Mouse (Mus musculus) frontal cortex, postnatal 14 days (tissue): Measurements from ENCODE around the gene Ifna5.
"Not testable (repeated sequence)": the region's sequence is repeated elsewhere in the genome, so short reads cannot be mapped to it uniquely, and the experiment has no call there.

Experiments
- DNase-seq, 2 experiments: peaks; one replicate each; pipeline ENCODE4 v3.0.0; 2022; ENCODE audit warnings: low spot score in 2 of 2

The Ifna5 gene

GRCm38 (mm10) chr4:88835225-88835624, at the start of gene Ifna5:
Ifna5 (plus strand) TSS chr4:88835525.
- not testable (repeated sequence) for DNase-seq

GRCm38 (mm10) chr4:88788402-88788801, 46.9 kb upstream of the Ifna5 start, which contains the start of gene Gm13277:
Gm13277 (plus strand) TSS chr4:88788632.
- peak; percentile 27 to 63 for DNase-seq

- DNase-seq = not testable (repeated sequence)
Observed at GRCm38 (mm10) chr4:88791250-88791649, 44.1 kb upstream of the Ifna5 start, which contains the start of gene Gm13278. Gm13278 (plus strand) TSS chr4:88791550.

- peak; percentile 70 to 76 for DNase-seq
Observed at GRCm38 (mm10) chr4:88793936-88794675, 41.2 kb upstream of the Ifna5 start, which contains the start of gene Gm13275. Gm13275 (plus strand) TSS chr4:88794487.

GRCm38 (mm10) chr4:88797097-88797496, 38.2 kb upstream of the Ifna5 start, which contains the start of gene Gm13279:
Gm13279 (plus strand) TSS chr4:88797397.
- not testable (repeated sequence) for DNase-seq

GRCm38 (mm10) chr4:88799365-88799764, 36.0 kb upstream of the Ifna5 start, which contains the start of gene Gm13285:
Gm13285 (plus strand) TSS chr4:88799665.
- DNase-seq = not testable (repeated sequence)

GRCm38 (mm10) chr4:88802954-88803353, 32.4 kb upstream of the Ifna5 start, which contains the start of gene Gm13287:
Gm13287 (plus strand) TSS chr4:88803254.
- not testable (repeated sequence) for DNase-seq

- not testable (repeated sequence) for DNase-seq
Observed at GRCm38 (mm10) chr4:88805231-88805630, 30.1 kb upstream of the Ifna5 start, which contains the start of gene Gm13288. Gm13288 (plus strand) TSS chr4:88805531.

- peak in 1 of 2 experiments; percentile 7 for DNase-seq
Observed at GRCm38 (mm10) chr4:88805761-88806160, 29.6 kb upstream of the Ifna5 start.

GRCm38 (mm10) chr4:88815928-88816327, 19.4 kb upstream of the Ifna5 start, which contains the start of gene Ifna7:
Ifna7 (plus strand) TSS chr4:88816228.
- DNase-seq = no peak

- no peak for DNase-seq
Observed at GRCm38 (mm10) chr4:88819659-88820058, 15.7 kb upstream of the Ifna5 start, which contains the start of gene Ifna11. Ifna11 (plus strand) TSS chr4:88819959.

GRCm38 (mm10) chr4:88822995-88823394, 12.3 kb upstream of the Ifna5 start:
- DNase-seq = peak in 1 of 2 experiments; percentile 9

- not testable (repeated sequence) for DNase-seq
Observed at GRCm38 (mm10) chr4:88827116-88827515, 8.2 kb upstream of the Ifna5 start, which contains the start of gene Ifna6. Ifna6 (plus strand) TSS chr4:88827416.

- peak in 1 of 2 experiments; percentile 39 for DNase-seq
Observed at GRCm38 (mm10) chr4:88830523-88830922, 4.8 kb upstream of the Ifna5 start.

- no peak for DNase-seq
Observed at GRCm38 (mm10) chr4:88838828-88839227, 3.5 kb downstream of the Ifna5 start.

- no peak for DNase-seq
Observed at GRCm38 (mm10) chr4:88840058-88840457, 4.7 kb downstream of the Ifna5 start.

- no peak for DNase-seq
Observed at GRCm38 (mm10) chr4:88841438-88841911, 6.2 kb downstream of the Ifna5 start, which contains the start of gene Ifna4. Ifna4 (plus strand) TSS chr4:88841861.

GRCm38 (mm10) chr4:88845334-88845733, 10.0 kb downstream of the Ifna5 start:
- DNase-seq = no peak

GRCm38 (mm10) chr4:88849698-88850097, 14.4 kb downstream of the Ifna5 start, which contains the start of gene Ifna1:
Ifna1 (plus strand) TSS chr4:88850087.
- DNase-seq = no peak

- DNase-seq = no peak
Observed at GRCm38 (mm10) chr4:88851026-88851763, 15.9 kb downstream of the Ifna5 start.

GRCm38 (mm10) chr4:88859214-88859613, 23.9 kb downstream of the Ifna5 start:
- no peak for DNase-seq

GRCm38 (mm10) chr4:88863309-88863708, 28.0 kb downstream of the Ifna5 start:
- DNase-seq = no peak
